Mouse (Mus musculus) neural tube, embryonic 14.5 days (tissue): ENCODE data around the gene Fam84b. TPM values are rescaled to one million over a fixed set of nuclear protein-coding genes. Genes with fewer than 3 reads are reported as not detected.
A peak's percentile ranks its signal among the peaks of the same experiment; 100 is the strongest.

Experiments used
- ATAC-seq: fragments of 200-750 bp; cut with Nextera tagmentation; 2 replicates; pipeline ENCODE4 v1.8.0; 2017; ENCODE audit warnings: low read depth, mild to moderate bottlenecking, moderate TSS enrichment, moderate library complexity
- H3K27ac ChIP-seq: fragments of 300-500 bp; sonication (generic); 2 replicates; pipeline ENCODE4 v1.5.1; 2014; ENCODE audit warnings: low read depth, mild to moderate bottlenecking, control low read depth, low read length, moderate library complexity, mixed read lengths
- H3K27me3 ChIP-seq: fragments of 300-500 bp; sonication (generic); 2 replicates; pipeline ENCODE4 v1.6.1; 2014; ENCODE audit warnings: low read length; ENCODE audit not compliant: control insufficient read depth, insufficient read depth
- H3K36me3 ChIP-seq: fragments of 300-500 bp; sonication (generic); 2 replicates; pipeline ENCODE4 v1.6.1; 2014; ENCODE audit warnings: low read length, mixed read lengths; ENCODE audit not compliant: control insufficient read depth, insufficient read depth
- H3K4me1 ChIP-seq: fragments of 300-500 bp; sonication (generic); 2 replicates; pipeline ENCODE4 v1.6.1; 2014; ENCODE audit warnings: low read length; ENCODE audit not compliant: control insufficient read depth, insufficient read depth
- H3K4me2 ChIP-seq: fragments of 300-500 bp; sonication (generic); 2 replicates; pipeline ENCODE4 v1.6.1; 2014; ENCODE audit warnings: mild to moderate bottlenecking, low read depth, low read length, control low read depth
- H3K4me3 ChIP-seq: fragments of 300-500 bp; sonication (generic); 2 replicates; pipeline ENCODE4 v1.5.1; 2014; ENCODE audit warnings: low read depth, low read length, control low read depth, mixed read lengths
- H3K9ac ChIP-seq: fragments of 300-500 bp; sonication (generic); replicated peaks from 2 replicates; pipeline ENCODE4 v1.6.1; 2014; ENCODE audit warnings: low read depth, mild to moderate bottlenecking, control low read depth, low read length, mixed read lengths
- H3K9me3 ChIP-seq: fragments of 300-500 bp; sonication (generic); 2 replicates; pipeline ENCODE4 v1.6.1; 2016; ENCODE audit warnings: low read length; ENCODE audit not compliant: control insufficient read depth
- WGBS: fragments of 180-500 bp; shearing (Covaris S2); extraction: QIAGEN DNeasy Blood & Tissue Kit; methylation state at CpG from one replicate; pipeline ENCODE4 v1.1.7; 2014; 5-methylcytosine and 5-hydroxymethylcytosine counted together
- polyA plus RNA-seq: library from polyadenylated mRNA; unstranded; fragments of >200 nt; fragmentation: Nextera tagmentation; extraction: Ambion mirVana; gene quantifications from 2 replicates; pipeline ENCODE4 v1.2.1, GENCODE M21; 2014

Gene Fam84b
- polyA plus RNA-seq: 7.0 and 8.4 TPM in 2 replicates

- 35% methylated on average over 17 of the region's 17 CpGs for WGBS
- H3K27me3 ChIP-seq: no peaks in the 10 kb centered on the region
- H3K9me3 ChIP-seq: no peaks in the 10 kb centered on the region
- no peak within 1 kb of the TSS for H3K27ac ChIP-seq
- no peak within 1 kb of the TSS for H3K9ac ChIP-seq
- no peak within 1 kb of the TSS for H3K4me2 ChIP-seq
- no peaks in the 10 kb centered on the region for H3K36me3 ChIP-seq
- H3K4me3 ChIP-seq: no peak within 1 kb of the TSS
- H3K4me1 ChIP-seq: peaks cover 2% of the 10 kb centered on the region; the same call in 1 of the 2 replicates
- peak; percentile 78 for ATAC-seq
Measured at GRCm38 (mm10) chr15:60853231-60853999, at the start of gene Fam84b. Gene Fam84b, minus strand, starts transcription at chr15:60853778.

- H3K36me3 ChIP-seq: no peaks in the 10 kb centered on the region
- no peaks in the 10 kb centered on the region for H3K27me3 ChIP-seq
- no peak overlapping the region for H3K27ac ChIP-seq
- ATAC-seq: no peak
- no peak overlapping the region for H3K9ac ChIP-seq
- H3K4me2 ChIP-seq: no peak overlapping the region
- H3K4me1 ChIP-seq: no peaks in the 10 kb centered on the region
- 46% methylated on average over 6 of the region's 6 CpGs for WGBS
- H3K9me3 ChIP-seq: no peaks in the 10 kb centered on the region
- H3K4me3 ChIP-seq: no peak overlapping the region
Measured at GRCm38 (mm10) chr15:60898187-60898965, 44.8 kb upstream of the Fam84b start.

GRCm38 (mm10) chr15:60896040-60896439, 42.5 kb upstream of the Fam84b start:
- no peaks in the 10 kb centered on the region for H3K4me1 ChIP-seq
- no peak overlapping the region for H3K4me2 ChIP-seq
- no peaks in the 10 kb centered on the region for H3K27me3 ChIP-seq
- no peaks in the 10 kb centered on the region for H3K36me3 ChIP-seq
- H3K27ac ChIP-seq: no peak overlapping the region
- no peak overlapping the region for H3K9ac ChIP-seq
- no peak overlapping the region for H3K4me3 ChIP-seq
- 86% methylated on average over 2 of the region's 2 CpGs for WGBS
- ATAC-seq: no peak
- H3K9me3 ChIP-seq: no peaks in the 10 kb centered on the region

- 81% methylated on average over 3 of the region's 3 CpGs for WGBS
- no peak overlapping the region for H3K9ac ChIP-seq
- ATAC-seq: no peak
Measured at GRCm38 (mm10) chr15:60892976-60893463, 39.4 kb upstream of the Fam84b start.

GRCm38 (mm10) chr15:60888724-60889123, 35.1 kb upstream of the Fam84b start:
- no peak overlapping the region for H3K9ac ChIP-seq
- H3K4me2 ChIP-seq: no peak overlapping the region

More at GRCm38 (mm10) chr15:60892976-60893463, 39.4 kb upstream of the Fam84b start:
- Histone ChIP-seq H3K4me1 (no peaks in the 10 kb centered on the region), H3K36me3 (no peaks in the 10 kb centered on the region), H3K4me3 (no peak overlapping the region), H3K9me3 (no peaks in the 10 kb centered on the region), H3K4me2 (no peak overlapping the region), H3K27me3 (no peaks in the 10 kb centered on the region), H3K27ac (no peak overlapping the region)

GRCm38 (mm10) chr15:60875721-60876120, 22.1 kb upstream of the Fam84b start:
- Histone ChIP-seq H3K36me3 (no peaks in the 10 kb centered on the region), H3K4me2 (no peak overlapping the region), H3K9ac (no peak overlapping the region), H3K9me3 (no peaks in the 10 kb centered on the region), H3K27me3 (no peaks in the 10 kb centered on the region), H3K27ac (no peak overlapping the region), H3K4me3 (no peak overlapping the region), H3K4me1 (no peaks in the 10 kb centered on the region)
- ATAC-seq: no peak
- 87% methylated on average over 6 of the region's 6 CpGs for WGBS

More at GRCm38 (mm10) chr15:60888724-60889123, 35.1 kb upstream of the Fam84b start:
- H3K4me3 ChIP-seq: no peak overlapping the region
- H3K4me1 ChIP-seq: no peaks in the 10 kb centered on the region
- H3K27ac ChIP-seq: no peak overlapping the region
- H3K27me3 ChIP-seq: no peaks in the 10 kb centered on the region
- H3K9me3 ChIP-seq: no peaks in the 10 kb centered on the region
- WGBS: 85% methylated on average over 2 of the region's 2 CpGs
- no peak for ATAC-seq
- H3K36me3 ChIP-seq: no peaks in the 10 kb centered on the region

DNA sequence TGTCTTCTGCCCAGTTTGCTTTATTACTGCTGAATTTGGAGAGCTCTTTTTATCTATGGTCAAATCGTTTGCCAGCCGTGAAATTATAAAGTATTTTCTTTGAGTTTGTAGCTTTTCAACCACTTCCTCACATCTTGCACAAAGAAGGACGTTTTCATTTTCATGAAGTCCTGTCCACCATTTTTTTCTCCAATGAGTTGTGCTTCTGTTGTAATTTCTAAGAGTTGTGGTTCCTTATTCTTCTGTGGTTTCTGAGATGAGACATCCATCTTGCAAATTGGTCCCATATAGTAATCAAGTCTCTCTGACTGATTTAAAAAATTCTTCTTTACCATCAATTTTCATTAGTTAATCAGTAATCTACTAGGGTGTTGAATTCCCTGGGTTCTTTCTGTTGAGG, 8.8 kb upstream of the Fam84b start:
- Histone ChIP-seq H3K4me3 (no peak overlapping the region), H3K9me3 (no peaks in the 10 kb centered on the region), H3K4me1 (no peaks in the 10 kb centered on the region), H3K36me3 (no peaks in the 10 kb centered on the region), H3K27ac (no peak overlapping the region), H3K4me2 (no peak overlapping the region), H3K27me3 (no peaks in the 10 kb centered on the region), H3K9ac (no peak overlapping the region)
- 82% methylated on average over 3 of the region's 3 CpGs for WGBS
- no peak for ATAC-seq

DNA sequence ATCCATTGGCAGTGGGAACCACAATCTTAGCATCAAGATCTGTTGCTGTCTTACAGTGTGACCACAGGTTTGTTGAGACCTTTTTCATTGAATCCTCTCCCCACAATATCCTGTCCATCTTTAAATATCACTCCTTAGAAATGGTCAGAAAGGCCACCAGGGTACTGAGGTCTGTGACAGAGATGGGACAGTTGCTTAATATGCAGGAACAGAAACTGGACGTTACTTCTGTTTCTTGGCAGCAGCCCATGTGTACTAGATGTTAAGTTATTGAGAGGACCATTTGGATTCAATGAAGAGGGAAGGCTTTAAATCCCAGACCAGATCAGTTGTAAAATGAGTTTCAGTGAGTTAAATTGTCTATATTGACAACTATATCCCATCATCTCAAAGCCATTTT, 1.5 kb upstream of the Fam84b start:
- Histone ChIP-seq H3K4me3 (no peak overlapping the region), H3K4me1 (peaks cover 2% of the 10 kb centered on the region; the same call in 1 of the 2 replicates), H3K9me3 (no peaks in the 10 kb centered on the region), H3K27me3 (no peaks in the 10 kb centered on the region), H3K4me2 (no peak overlapping the region), H3K36me3 (no peaks in the 10 kb centered on the region), H3K27ac (no peak overlapping the region), H3K9ac (no peak overlapping the region)
- ATAC-seq: no peak
- 77% methylated on average over 1 of the region's 1 CpGs for WGBS

GRCm38 (mm10) chr15:60854151-60854550, 573 bp upstream of the Fam84b start:
- Histone ChIP-seq H3K9me3 (no peaks in the 10 kb centered on the region), H3K4me1 (peaks cover 2% of the 10 kb centered on the region; the same call in 1 of the 2 replicates), H3K27me3 (no peaks in the 10 kb centered on the region), H3K4me2 (no peak overlapping the region), H3K36me3 (no peaks in the 10 kb centered on the region), H3K4me3 (no peak overlapping the region), H3K27ac (no peak overlapping the region), H3K9ac (no peak overlapping the region)
- no peak for ATAC-seq
- 87% methylated on average over 4 of the region's 4 CpGs for WGBS
